Mouse (Mus musculus): ENCODE measurements at regions not wholly inside any gene's neighbourhood (a gene's known extent, or its start where the extent isn't known, plus 50 kb on each side); places are given as distances from the start of the nearest gene placed in this dataset.

GRCm38 (mm10) chr9:30520853-30521439 lies 94.0 kb downstream of the Snx19 start:
- TF ChIP-seq POLR2A (IDR thresholded peaks at IDR 0.05; ENCODE audit: control insufficient read depth, low read depth, low read length) (no peak), CTCF (IDR thresholded peaks at IDR 0.05; ENCODE audit: control insufficient read depth, insufficient read depth, insufficient replicate concordance, low read depth, low read length) (no peak)
- Histone ChIP-seq H3K36me3 (ENCODE audit: control insufficient read depth, insufficient read depth, low read length) (no peaks in the 10 kb centered on the region), H3K4me1 (ENCODE audit: control insufficient read depth, insufficient read depth, low read length) (no peaks in the 10 kb centered on the region), H3K27me3 (ENCODE audit: control insufficient read depth, insufficient read depth, low read length) (no peaks in the 10 kb centered on the region), H3K27ac (ENCODE audit: control insufficient read depth, insufficient read depth, low read depth, low read length) (no peak overlapping the region), H3K4me3 (ENCODE audit: control insufficient read depth, low read depth, low read length) (no peak overlapping the region)

GRCm38 (mm10) chr9:30520116-30520515 lies 93.2 kb downstream of the Snx19 start:
- Histone ChIP-seq H3K27ac (ENCODE audit: control insufficient read depth, insufficient read depth, low read depth, low read length) (no peak overlapping the region), H3K4me3 (ENCODE audit: control insufficient read depth, low read depth, low read length) (no peak overlapping the region), H3K27me3 (ENCODE audit: control insufficient read depth, insufficient read depth, low read length) (no peaks in the 10 kb centered on the region), H3K4me1 (ENCODE audit: control insufficient read depth, insufficient read depth, low read length) (no peaks in the 10 kb centered on the region), H3K36me3 (ENCODE audit: control insufficient read depth, insufficient read depth, low read length) (no peaks in the 10 kb centered on the region)
- TF ChIP-seq POLR2A (IDR thresholded peaks at IDR 0.05; ENCODE audit: control insufficient read depth, low read depth, low read length): no peak
- no peak for TF ChIP-seq CTCF (IDR thresholded peaks at IDR 0.05; ENCODE audit: control insufficient read depth, insufficient read depth, insufficient replicate concordance, low read depth, low read length)

- no peaks in the 10 kb centered on the region for H3K36me3 ChIP-seq (ENCODE audit: control insufficient read depth, insufficient read depth, low read length)
- no peak overlapping the region for H3K27ac ChIP-seq (ENCODE audit: control insufficient read depth, insufficient read depth, low read depth, low read length)
- no peaks in the 10 kb centered on the region for H3K4me1 ChIP-seq (ENCODE audit: control insufficient read depth, insufficient read depth, low read length)
- H3K4me3 ChIP-seq (ENCODE audit: control insufficient read depth, low read depth, low read length): no peak overlapping the region
- H3K27me3 ChIP-seq (ENCODE audit: control insufficient read depth, insufficient read depth, low read length): no peaks in the 10 kb centered on the region
- TF ChIP-seq POLR2A (IDR thresholded peaks at IDR 0.05; ENCODE audit: control insufficient read depth, low read depth, low read length): no peak
- TF ChIP-seq CTCF (IDR thresholded peaks at IDR 0.05; ENCODE audit: control insufficient read depth, insufficient read depth, insufficient replicate concordance, low read depth, low read length): no peak
Measured at GRCm38 (mm10) chr9:30519231-30519630, 92.3 kb downstream of the Snx19 start.

Measured in testis, adult 2 months (tissue).